Mouse (Mus musculus): ENCODE measurements around the gene Ptprt.

DNA sequence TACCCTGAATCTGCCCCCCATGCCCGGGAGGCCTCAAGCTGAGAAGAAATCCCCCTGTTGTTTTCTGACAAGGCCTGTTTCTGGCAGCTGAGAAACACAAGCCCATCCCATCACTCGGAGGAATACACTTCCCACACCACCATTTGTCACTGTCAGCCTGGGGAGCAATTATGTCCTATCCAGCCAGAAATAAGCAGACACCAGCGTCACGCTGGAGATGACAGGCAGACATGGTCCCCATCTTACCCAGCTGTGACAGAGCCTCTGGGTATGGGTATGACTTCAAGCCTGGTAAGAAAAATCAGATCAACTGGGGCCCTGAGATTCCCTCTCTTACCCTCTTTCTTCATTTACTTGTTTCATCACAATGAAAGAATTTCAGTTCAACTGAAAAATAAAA lies 625.3 kb downstream of the Ptprt start:
- TF ChIP-seq CTCF (IDR thresholded peaks at IDR 0.05; ENCODE audit: borderline replicate concordance, control insufficient read depth, extremely low read depth, insufficient read depth, low read length, poor library complexity): no peak
- TF ChIP-seq POLR2A (IDR thresholded peaks at IDR 0.05; ENCODE audit: control insufficient read depth, extremely low read depth, insufficient read depth, low read length, poor library complexity): no peak
